8 mouse cellular contexts compared by ENCODE assay signal in genomic region chrX:104856751-104857341, GRCm38 (mm10). TPM values are rescaled to one million over a fixed set of nuclear protein-coding genes. Genes with fewer than 3 reads are reported as not detected.
A peak's percentile ranks its signal among the peaks of the same experiment; 100 is the strongest.
DNase-seq lines count a peak whose midpoint lies in the region; ATAC-seq and TF ChIP-seq lines count a peak whose summit lies in the region.

Gene Magee2 (minus strand): TSS chrX:104857267.

- H3K27ac ChIP-seq in heart, embryonic 16.5 days (ENCODE audit: low read length), result no peak within 1 kb of the TSS
- no peak within 1 kb of the TSS for H3K27ac ChIP-seq in lung, postnatal 0 days (ENCODE audit: low read length)

- no peak for TF ChIP-seq EP300 in lung, postnatal 0 days (IDR thresholded peaks at IDR 0.05)

- peak within 1 kb of the TSS; percentile 59 for H3K4me3 ChIP-seq in heart, embryonic 16.5 days (ENCODE audit: low read length)
- H3K4me3 ChIP-seq in lung, postnatal 0 days (ENCODE audit: low read depth, low read length), result peak within 1 kb of the TSS; percentile 36

- DNase-seq in urinary bladder, postnatal 14 days (ENCODE audit: low spot score), result peak; percentile 10
- DNase-seq in urinary bladder, adult 2 months (ENCODE audit: low spot score), result no peak
- peak; percentile 70 for DNase-seq in embryo, embryonic 10.5 days (ENCODE audit: low spot score)
- DNase-seq in layer of hippocampus, adult 9-11 months, result peak; percentile 25
- peak; percentile 26 for DNase-seq in lung, postnatal 0 days (ENCODE audit: low spot score)
- peak; percentile 19 for DNase-seq in right cerebral cortex, adult 18-20 months
- no peak for DNase-seq in gastrocnemius, postnatal 36 days

- 15% methylated on average over 37 of the region's 37 CpGs for WGBS in heart, embryonic 16.5 days
- 7% methylated on average over 35 of the region's 37 CpGs for WGBS in lung, postnatal 0 days

- peak within 1 kb of the TSS; percentile 73 for H3K4me2 ChIP-seq in heart, embryonic 16.5 days (ENCODE audit: low read depth, low read length)
- peak within 1 kb of the TSS; percentile 54 for H3K4me2 ChIP-seq in lung, postnatal 0 days (replicated peaks; ENCODE audit: low read depth, low read length)

- H3K9ac ChIP-seq in heart, embryonic 16.5 days (ENCODE audit: low read length), result peak within 1 kb of the TSS; percentile 67
- no peak within 1 kb of the TSS for H3K9ac ChIP-seq in lung, postnatal 0 days (replicated peaks; ENCODE audit: low read depth)

- TF ChIP-seq CTCF in lung, postnatal 0 days (IDR thresholded peaks at IDR 0.05), result peak; percentile 37

- no peak for ATAC-seq in heart, embryonic 16.5 days (replicated peaks; ENCODE audit: extremely low read depth, insufficient read depth, low FRiP score)
- ATAC-seq in lung, postnatal 0 days, result no peak

- peaks cover 11% of the 10 kb centered on the region; the same call in 1 of the 2 replicates for H3K27me3 ChIP-seq in heart, embryonic 16.5 days (ENCODE audit: control insufficient read depth, insufficient read depth, low read length)
- H3K27me3 ChIP-seq in lung, postnatal 0 days (replicated peaks; ENCODE audit: insufficient read depth, low read length), result no peaks in the 10 kb centered on the region

- H3K36me3 ChIP-seq in heart, embryonic 16.5 days (ENCODE audit: control insufficient read depth, insufficient read depth), result no peaks in the 10 kb centered on the region
- H3K36me3 ChIP-seq in lung, postnatal 0 days (ENCODE audit: insufficient read depth, low read length), result no peaks in the 10 kb centered on the region

- no peaks in the 10 kb centered on the region for H3K4me1 ChIP-seq in heart, embryonic 16.5 days (ENCODE audit: control insufficient read depth, insufficient read depth, low read length)
- no peaks in the 10 kb centered on the region for H3K4me1 ChIP-seq in lung, postnatal 0 days (ENCODE audit: insufficient read depth, low read depth, low read length)

- intact Hi-C loops in gastrocnemius, postnatal 36 days (cut with DNase I), result no loop called here

- H3K9me3 ChIP-seq in heart, embryonic 16.5 days (replicated peaks; ENCODE audit: control insufficient read depth, low read length), result no peaks in the 10 kb centered on the region
- H3K9me3 ChIP-seq in lung, postnatal 0 days (ENCODE audit: low read length), result no peaks in the 10 kb centered on the region

RNA-seq across cellular contexts. Expression of gene Magee2, which starts in this region (rescaled TPM):
- 0.26 and 0.34 TPM in 2 replicates for polyA plus RNA-seq in urinary bladder, adult 2 months (2012; rRNA removed)
- 1.4 and 1.6 TPM in 2 replicates for polyA plus RNA-seq in heart, embryonic 16.5 days (2015; fragmentation: Nextera tagmentation; extraction: Ambion mirVana)
- polyA plus RNA-seq in lung, postnatal 0 days (2015; fragmentation: Nextera tagmentation; extraction: Ambion mirVana), result 0.70 and 0.73 TPM in 2 replicates
- total RNA-seq in gastrocnemius, postnatal 36 days (2021), result not detected

Comparison
In these comparisons a context has a peak if more than half of its experiments do, and no peak if none do; other contexts are left out.
1. DNase-seq: peak in urinary bladder, postnatal 14 days (single experiment), embryo, embryonic 10.5 days (single experiment), layer of hippocampus, adult 9-11 months (single experiment) and right cerebral cortex, adult 18-20 months (single experiment); none in urinary bladder, adult 2 months (single experiment) and gastrocnemius, postnatal 36 days (0 of 2).
2. Peak in DNase-seq, H3K4me3 ChIP-seq and H3K4me2 ChIP-seq in lung, postnatal 0 days; RNA of the gene not detected or under 1 TPM.